Mouse (Mus musculus) ovary, postnatal 36 days (tissue): ENCODE data around the gene Gm44579.
A peak's percentile ranks its signal among the peaks of the same experiment; 100 is the strongest.

Experiments used
- DNase-seq: peaks from one replicate; pipeline ENCODE4 v3.0.0; 2022; ENCODE audit warnings: low spot score, mixed read lengths

Gene Gm44579

GRCm38 (mm10) chr15:98220877-98221276 is at the start of gene Gm44579, which contains the start of gene Olfr287:
Gene Gm44579 (minus strand): TSS chr15:98220977.
Gene Olfr287 (minus strand): TSS chr15:98221056.
- DNase-seq, result no peak

GRCm38 (mm10) chr15:98257776-98258175 is 37.0 kb upstream of the Gm44579 start:
- DNase-seq, result no peak

DNA sequence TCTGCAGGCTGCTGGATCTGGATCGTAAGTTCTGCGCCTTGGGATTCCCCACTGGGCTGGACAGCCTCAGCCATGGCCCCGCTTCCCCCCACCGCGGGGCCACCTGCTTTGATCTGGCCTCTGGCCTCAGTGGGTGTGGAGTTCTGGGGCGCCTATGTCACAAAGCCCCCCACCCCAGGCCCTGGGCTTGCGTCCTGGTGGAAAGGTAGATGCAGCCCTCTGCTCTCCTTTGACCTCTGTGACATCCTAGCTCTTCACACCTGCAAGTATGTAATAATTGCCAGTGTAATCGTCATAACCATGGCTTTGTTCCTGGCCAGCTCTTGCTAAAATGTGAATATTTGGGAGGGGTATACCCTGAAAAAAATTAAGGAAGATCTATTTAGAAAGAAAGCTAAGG is 36.4 kb upstream of the Gm44579 start, which contains the start of gene H1fnt:
TSS of gene H1fnt (minus strand) at position 101 of the 400 bp plus-strand sequence.
- DNase-seq, result no peak

DNA sequence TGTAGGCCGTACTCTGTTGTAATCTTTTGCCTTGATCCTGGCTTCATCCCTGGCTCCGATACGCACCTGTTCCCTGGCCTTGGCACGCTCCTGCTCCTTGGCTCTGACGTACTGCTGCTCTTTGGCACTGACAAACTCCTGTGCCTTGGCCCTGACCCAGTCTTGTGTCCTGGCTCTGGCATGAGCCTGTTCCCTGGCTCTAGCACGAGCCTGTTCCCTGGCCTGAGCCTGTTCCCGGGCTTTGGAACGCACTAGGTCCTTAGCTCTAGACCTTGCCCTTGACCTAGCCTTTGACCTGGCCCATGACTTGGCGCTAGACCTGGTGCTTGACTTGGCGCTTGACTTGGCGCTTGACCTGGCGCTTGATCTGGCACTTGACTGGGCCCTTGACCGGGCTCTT is 35.5 kb upstream of the Gm44579 start:
- no peak for DNase-seq

DNA sequence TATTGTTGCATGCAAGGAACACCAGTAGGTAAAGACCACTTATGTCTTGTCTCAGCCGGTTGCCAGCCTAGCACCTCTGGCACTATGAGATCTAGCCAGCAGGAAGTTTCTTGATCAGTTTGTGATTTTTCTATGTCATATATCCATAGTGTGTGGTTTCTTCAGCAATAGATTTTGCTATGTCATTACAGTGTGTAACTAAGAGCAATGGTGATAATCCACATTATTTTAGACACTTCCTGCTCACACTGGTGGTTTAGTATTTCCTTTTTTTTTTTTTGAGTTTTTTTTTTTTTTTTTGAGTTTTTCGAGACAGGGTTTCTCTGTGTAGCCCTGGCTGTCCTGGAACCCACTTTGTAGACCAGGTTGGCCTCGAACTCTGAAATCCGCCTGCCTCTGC is 14.7 kb upstream of the Gm44579 start:
- no peak for DNase-seq

GRCm38 (mm10) chr15:98234350-98234749 is 13.6 kb upstream of the Gm44579 start, which contains the start of gene Olfr286:
Gene Olfr286 (minus strand): TSS chr15:98234450.
- DNase-seq, result no peak

- DNase-seq, result no peak
These were observed 5.3 kb upstream of the Gm44579 start for GRCm38 (mm10) chr15:98226096-98226495.

DNA sequence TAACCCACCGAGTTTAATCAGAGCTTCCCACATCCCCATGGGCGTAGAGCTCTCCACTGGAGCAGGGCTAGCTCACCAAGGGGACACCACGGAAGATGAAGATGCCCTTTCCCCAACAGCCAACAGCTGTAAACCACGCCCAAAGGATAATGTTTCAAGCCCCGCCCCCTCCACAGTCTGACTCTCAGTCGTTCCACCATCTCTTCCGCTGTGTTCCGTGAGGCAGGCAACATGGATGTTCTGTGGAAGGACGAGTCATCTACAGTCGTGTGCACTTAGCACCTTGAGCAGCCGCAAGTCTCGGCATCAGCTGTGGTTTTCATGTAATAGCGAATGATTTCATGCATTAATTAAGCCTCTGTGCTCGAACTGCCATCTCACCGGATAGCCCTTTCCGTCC is 4.8 kb upstream of the Gm44579 start:
- no peak for DNase-seq

GRCm38 (mm10) chr15:98222377-98222776 is 1.6 kb upstream of the Gm44579 start:
- no peak for DNase-seq

GRCm38 (mm10) chr15:98214130-98214529 is 6.6 kb downstream of the Gm44579 start:
- DNase-seq, result no peak

DNA sequence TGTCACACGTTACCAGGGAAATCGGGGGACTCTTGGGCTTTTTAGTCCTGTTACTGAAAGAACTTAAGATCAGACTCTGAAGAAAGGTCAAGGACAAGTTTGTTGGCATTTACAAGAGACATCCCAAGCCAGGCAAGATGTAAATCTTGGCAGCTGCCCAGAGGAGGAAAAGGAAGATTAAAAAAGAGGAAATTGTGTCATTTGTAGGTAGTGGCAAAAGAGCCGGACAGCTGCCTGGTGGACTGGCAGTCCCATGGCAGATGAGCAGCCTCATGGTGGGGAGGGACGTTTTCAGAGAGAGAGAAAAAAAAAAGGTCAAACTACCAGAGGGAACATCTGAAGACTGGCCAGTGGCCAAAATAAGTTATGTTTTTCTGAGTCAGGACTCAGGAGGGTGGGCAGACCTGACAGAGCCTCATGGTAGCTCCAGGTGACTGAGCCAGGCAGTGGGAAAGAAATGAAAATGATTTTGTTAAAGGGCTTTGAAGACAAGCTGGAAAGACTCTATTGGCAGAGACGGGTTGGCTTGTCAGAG is 7.4 kb downstream of the Gm44579 start:
- no peak for DNase-seq

- no peak for DNase-seq
These were observed 11.1 kb downstream of the Gm44579 start for GRCm38 (mm10) chr15:98209676-98210075.

DNA sequence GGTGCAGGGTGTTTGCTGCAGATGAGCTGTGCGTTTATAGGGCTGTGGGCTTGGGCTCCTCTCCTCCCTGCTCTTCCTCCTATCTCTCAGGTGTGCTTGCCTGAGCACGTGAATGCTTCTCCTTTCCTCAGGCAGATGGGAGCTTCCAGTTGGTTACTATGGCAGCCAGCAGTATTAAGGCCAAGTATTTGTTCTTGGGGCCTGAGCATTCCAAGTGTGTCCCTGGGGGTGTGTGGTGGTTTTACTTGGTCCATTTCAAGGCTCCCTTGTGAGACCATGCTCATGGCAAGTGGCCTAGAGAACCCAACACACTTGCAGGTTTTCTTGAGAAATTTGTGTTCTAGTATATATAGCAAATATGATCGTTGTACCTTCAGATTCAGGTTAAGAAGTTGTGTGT is 25.3 kb downstream of the Gm44579 start, which contains the start of gene Olfr288:
TSS of gene Olfr288 (minus strand) at position 101 of the 400 bp plus-strand sequence.
- DNase-seq, result no peak

- no peak for DNase-seq
These were observed 36.3 kb downstream of the Gm44579 start for GRCm38 (mm10) chr15:98184456-98184855.

DNA sequence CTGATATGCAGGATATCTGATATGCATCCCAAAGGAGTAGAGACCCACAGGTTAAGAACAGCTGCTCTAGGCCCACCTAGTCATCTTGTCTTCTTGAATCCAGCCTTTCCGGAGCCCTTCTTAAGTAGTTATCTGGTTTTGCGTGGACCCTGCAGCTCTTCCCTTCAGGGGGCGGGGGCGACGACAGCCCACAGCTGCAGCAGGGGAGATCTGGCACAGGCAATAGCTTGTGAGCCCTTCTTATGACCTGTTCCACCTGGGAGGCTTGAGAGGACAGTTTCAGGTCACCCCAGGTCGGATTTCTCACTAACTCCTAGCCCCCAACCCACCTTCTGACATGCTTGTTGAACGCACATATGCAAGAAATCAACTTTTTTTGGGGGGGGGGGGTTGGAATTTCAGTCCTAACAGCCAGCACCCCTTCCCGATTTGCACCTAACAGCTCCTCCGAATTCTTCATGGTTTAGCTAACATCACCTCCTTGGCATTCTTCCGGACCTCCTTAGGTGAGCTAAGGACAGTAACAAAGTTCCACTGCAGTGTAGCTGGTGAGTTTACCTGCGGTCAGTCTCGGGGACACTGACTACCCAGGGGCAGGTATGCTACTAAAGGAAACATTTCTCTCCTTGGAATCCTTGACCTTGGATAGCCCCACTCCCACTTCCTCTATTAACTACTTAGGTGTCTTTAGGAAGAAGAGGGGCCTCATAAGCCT is 38.8 kb downstream of the Gm44579 start:
- DNase-seq, result no peak

DNA sequence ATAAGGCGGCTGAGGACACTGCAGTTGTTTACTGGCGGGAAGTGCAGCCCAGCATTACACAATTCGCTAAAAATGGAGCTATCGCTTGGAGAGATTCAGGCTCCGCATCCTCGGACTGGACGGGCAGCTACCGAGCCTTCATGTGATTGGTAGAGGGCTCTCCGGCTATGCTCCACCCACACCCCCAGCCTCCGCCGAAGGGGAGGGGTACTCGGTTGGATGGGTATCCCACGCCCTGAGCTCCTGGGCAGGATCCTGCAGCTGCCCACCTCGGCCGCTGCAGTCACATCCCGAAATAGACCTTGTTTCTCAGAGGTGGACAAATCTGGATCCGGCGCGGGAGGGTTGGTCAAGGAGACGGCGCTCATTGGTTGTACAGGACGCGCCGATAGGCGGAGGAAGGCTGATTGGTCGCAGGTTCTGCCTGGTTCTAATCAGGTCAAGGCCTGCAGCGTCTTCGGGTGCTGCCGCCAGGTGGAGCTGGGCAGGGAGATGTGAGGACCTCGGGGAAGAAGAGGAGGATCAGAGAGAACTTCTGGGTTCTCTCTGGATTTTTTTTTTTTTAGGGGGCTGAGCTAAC is 39.6 kb downstream of the Gm44579 start:
- DNase-seq, result peak; percentile 90

DNA sequence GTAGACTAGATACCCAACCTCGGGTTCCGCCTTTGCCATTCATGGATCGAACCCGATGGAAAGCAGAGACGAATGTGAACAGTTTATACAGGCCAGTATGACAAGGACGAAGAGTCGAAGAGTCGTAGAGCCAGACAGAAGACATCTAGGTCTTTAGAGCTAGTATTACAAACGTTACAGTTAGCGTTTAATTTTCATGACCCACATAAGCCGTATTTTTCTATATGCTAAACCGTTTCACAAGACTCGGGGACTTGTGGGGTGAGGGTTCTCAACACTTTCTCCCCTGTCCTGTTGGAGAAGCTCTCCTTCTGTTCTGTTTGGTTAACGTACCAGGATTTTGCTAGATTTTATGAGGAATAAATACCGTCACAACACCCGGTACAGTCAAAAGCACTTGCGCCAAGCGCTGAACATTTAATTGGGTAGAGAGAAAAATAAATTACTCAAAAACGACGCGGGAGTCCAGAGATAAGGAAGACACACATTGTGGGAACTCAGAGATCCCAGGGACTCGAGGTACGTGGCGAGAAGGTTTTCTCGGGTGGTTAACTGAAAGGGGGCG is 40.1 kb downstream of the Gm44579 start:
- no peak for DNase-seq

- no peak for DNase-seq
These were observed 43.5 kb downstream of the Gm44579 start for GRCm38 (mm10) chr15:98177320-98177719.

DNA sequence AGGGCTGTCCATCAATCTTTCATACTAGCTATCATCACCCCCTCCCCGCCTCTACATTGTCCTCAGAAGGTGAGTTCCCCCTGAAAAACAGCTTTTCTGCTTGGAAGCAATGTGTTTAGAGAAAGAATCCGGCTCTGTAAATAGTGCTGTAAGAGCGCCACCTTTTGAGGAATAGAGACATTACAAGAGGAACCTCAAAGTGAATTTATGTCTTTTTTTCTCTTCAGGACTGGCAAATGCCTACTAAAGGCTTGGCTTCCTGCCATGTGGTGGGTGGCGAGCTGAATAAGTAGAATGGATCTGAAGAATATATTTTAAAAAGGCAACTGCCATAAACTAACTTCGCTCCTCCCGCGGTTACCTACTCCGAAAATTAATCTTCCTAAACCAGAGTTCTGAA is 47.0 kb downstream of the Gm44579 start:
- no peak for DNase-seq

DNA sequence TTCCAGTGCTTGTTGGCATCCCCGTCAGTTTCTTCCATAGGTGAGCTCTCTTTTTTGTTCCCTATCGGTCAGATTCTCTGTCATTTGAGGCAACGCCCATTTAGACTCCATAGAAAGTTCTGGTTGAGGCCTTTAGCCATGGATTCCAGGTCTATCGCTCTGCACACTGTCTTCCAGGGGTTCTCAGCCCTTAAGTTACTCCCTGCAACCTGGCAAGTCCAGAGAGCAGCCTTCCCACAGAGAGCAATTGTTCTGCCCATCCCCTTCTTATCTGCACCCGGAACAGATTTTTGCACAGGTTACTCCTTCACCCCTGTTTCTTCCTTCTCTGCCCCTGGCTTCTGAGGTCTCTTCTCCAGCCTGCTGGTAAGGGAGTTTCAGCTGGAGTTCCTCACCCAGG is 48.7 kb downstream of the Gm44579 start:
- no peak for DNase-seq

GRCm38 (mm10) chr15:98170917-98171316 is 49.9 kb downstream of the Gm44579 start:
- no peak for DNase-seq

DNA sequence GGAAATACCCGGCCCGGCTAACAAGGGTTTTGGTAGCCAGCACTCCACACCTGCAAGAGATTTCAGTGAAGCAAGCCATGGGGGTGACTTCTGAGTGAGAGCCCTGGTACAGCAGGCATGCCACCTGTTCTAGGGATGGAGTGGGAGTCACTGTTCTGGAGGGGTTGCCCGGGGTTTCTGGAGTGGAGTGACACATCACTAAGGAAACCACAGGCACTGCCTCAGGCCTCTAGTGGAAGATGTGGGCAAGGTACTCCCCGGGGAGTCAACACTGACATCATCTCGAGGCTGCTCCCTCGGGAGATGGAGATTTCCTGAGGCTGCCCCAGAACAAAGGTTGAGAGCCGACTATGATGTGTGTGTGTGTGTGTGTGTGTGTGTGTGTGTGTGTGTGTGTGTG is 50.4 kb downstream of the Gm44579 start:
- DNase-seq, result no peak

DNA sequence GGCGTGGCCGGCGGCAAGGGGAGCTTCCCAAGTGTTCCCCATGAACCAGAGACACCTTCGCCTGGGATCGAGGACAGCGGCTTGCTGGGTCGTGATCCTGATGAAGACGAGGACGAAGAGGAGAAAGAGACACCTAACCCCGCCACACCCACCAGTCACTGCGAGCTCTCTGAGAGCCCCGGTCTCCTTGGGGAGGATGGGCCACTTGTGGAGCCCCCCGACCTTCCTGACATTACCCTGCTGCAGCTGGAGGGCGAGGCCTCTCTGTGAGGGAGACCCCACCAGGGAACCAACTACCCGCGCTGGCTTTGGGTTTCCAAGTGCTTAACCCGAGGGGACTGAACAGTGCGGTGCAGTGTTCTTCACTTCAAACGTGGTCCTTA is 52.2 kb downstream of the Gm44579 start:
- no peak for DNase-seq
